Mouse (Mus musculus): ENCODE data around the gene 2410131K14Rik.

Gene 2410131K14Rik

DNA sequence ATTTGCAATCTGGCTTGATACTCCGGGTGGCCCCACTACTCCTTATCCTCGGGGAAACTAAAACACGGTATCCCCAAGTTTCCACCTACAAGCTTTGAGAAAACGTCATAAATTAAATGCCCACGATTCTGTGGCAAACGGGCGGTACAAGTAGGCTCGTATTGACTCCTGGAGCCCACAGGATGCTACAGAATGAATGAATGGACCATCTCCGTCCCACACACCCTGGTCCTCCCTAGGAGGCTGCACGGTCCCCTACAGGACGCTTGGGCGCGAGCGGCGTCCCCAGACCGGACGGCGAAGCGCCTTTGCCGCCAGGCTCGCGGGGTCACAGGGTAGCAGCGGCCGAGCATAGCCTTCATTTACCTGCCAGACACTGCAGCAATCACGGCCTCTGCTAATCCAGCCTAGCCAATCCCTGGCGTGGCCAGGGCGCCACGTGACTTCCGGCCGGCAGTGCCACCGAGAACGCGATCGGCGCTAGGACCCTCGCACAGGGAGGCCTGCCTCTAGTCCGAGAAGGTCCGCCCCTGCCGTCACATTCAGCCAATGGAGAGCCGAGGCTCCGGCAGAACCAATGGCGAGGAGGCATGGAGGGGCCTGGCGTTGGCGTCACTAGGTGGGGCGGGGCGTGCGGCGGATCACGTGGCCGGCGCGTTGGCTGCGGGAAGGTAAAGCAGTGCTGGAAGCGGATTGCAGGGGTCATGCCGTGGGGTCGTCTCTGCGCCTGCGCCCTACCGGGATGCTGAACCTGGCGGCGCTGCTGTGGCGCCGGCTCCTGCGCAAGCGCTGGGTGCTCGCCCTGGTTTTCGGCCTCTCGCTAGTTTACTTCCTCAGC lies at the start of gene 2410131K14Rik, which contains the start of gene Rnft2:
Gene 2410131K14Rik, plus strand, starts transcription at position 622 of the 838 bp plus-strand sequence.
Gene Rnft2, minus strand, starts transcription at position 511 of the 838 bp plus-strand sequence.
- peak; percentile 98 to 99 for DNase-seq (ENCODE audit: low spot score in 2 of 2)

DNA sequence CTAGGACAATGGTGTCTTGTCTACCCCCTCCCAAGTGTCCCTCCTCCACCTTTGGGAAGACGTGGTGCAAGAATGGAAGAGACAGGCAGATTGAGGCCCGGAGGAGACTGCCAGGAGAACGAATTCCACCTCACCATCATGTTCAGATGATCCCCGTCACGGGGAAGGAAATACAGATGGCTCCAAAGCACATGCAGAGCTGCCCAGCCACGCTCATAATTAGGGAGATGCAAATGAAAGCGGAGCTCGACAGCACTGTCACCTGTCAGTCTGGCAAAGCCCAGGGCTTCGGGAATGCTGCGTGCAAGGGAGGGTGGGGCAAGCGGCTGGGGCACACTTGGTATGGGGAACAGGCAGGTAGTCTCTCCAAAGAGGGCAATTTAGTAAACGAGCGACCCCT lies 47.6 kb upstream of the 2410131K14Rik start:
- no peak for DNase-seq (ENCODE audit: low spot score in 2 of 2)

DNA sequence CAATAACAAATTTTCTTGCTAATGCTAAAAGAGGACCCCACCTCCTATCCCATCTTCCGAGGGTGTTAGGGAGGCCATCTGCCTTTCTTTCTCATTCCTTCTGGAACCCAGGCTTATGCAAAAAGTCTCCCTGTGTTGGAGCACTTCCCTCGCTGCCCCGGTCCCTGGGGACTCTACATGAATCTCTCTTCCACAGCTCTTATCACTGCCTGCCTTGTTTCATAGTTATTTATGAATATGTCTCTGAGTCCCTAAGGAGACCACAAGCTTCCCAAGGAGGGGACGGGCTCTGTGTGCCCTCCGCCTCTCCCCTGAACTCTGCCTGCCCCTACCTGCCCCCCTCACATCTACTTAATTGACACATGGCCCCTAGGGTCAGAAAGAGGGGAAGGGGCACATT lies 45.4 kb upstream of the 2410131K14Rik start:
- DNase-seq (ENCODE audit: low spot score in 2 of 2) = no peak

- no peak for DNase-seq (ENCODE audit: low spot score in 2 of 2)
Observed at GRCm38 (mm10) chr5:118204675-118205440, 40.2 kb upstream of the 2410131K14Rik start.

DNA sequence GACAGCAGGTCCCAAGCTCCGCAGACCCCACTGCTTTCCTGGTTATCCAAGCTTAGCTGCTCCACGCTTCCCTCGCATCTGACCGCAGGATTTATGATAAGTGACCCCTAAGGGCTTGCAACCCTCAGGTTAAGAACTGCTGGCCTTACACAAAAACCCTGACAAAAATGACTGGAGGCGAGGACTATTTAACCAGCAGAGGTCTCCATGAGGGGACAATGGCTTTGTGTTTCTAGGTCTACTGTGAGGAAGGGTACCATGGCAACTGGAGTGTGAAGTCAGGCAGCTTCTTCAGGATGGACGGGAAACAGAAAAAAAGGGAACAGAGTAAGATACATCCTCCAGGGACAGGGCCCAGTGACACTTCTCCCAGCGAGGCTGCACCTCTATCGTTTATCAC lies 39.2 kb upstream of the 2410131K14Rik start:
- no peak for DNase-seq (ENCODE audit: low spot score in 2 of 2)

- no peak for DNase-seq (ENCODE audit: low spot score in 2 of 2)
Observed at GRCm38 (mm10) chr5:118214012-118214411, 31.0 kb upstream of the 2410131K14Rik start.

DNA sequence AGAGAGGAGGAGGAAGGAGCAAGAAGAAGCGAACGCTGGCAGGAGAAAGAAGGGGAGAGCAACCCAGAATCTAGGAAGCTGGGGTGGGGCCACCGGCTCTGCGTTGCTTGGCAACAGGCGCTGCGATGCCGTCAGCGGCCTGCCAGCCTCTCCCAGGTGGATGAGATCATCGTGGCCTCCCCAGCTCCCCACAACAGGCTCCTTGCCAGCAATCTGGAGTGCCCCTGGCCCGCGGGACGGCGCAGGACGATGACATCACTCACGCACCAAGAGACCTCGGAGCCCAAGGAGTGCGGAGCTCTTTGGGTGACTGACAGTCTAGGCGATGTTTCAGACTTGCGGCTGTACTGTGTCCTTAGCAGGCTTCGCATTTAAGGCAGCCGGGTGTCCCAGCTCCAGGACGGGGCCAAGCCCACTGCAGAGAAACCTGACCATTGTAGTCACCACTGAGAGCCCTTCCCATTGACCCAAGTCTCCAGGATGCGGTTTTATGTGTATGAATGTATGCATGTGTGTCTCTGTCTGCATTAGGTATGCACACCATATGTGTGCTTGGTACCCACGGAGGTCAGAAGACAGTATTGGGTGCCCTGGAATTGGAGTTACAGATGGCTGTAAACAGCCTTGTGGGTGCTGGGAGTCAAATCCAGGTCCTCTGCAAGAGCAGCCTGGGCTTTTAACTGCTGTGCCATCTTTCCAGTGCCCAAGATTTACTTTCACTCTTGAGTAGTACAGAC lies 30.4 kb upstream of the 2410131K14Rik start:
- peak; percentile 48 to 79 for DNase-seq (ENCODE audit: low spot score in 2 of 2)

DNA sequence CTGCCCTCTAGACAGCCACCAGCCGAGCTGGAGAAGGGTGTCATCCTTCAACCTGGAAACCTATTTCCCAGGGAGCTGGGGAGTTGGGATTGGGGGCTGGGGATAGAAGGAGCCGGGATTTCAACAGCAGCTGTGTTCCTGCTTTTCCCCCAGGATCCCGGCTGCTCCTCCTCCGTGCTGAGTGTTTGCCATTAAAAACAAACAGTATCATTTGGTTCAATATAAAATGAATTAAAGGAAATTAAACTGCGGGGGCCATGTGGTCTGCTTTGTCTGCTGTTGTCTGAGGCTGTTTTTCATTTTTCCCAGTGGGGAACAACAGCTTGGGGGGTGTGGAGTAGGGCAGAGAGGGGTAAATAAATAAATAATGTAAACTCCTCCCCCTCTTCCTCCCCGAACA lies 27.6 kb upstream of the 2410131K14Rik start:
- DNase-seq (ENCODE audit: low spot score in 2 of 2) = no peak

- DNase-seq (ENCODE audit: low spot score in 2 of 2) = no peak
Observed at GRCm38 (mm10) chr5:118223142-118223757, 21.8 kb upstream of the 2410131K14Rik start.

GRCm38 (mm10) chr5:118230071-118230611 lies 14.9 kb upstream of the 2410131K14Rik start:
- no peak for DNase-seq (ENCODE audit: low spot score in 2 of 2)

DNA sequence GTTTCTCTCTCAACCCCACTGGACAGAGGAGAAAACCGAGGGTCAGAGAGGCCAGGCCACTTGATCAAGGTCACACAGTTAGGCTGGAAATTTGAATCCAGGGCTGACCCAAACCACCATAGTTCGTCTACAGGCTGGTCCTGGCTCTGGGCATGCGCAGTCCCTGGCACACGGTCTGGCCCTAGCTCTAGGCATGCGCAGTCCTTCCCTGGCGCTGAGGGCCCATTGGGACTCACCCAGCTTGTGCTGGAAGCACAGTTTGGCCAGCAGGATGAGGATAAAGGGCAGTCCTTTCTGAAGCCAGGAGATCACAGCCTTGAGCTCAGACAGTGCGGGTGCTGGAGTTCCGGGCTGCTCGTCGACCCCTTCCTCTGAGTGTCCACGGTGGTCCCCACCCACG lies 8.1 kb upstream of the 2410131K14Rik start:
- DNase-seq (ENCODE audit: low spot score in 2 of 2) = no peak

- no peak for DNase-seq (ENCODE audit: low spot score in 2 of 2)
Observed at GRCm38 (mm10) chr5:118239671-118240070, 5.4 kb upstream of the 2410131K14Rik start.

GRCm38 (mm10) chr5:118245606-118246308 lies 730 bp downstream of the 2410131K14Rik start:
- DNase-seq (ENCODE audit: low spot score in 2 of 2) = no peak

DNA sequence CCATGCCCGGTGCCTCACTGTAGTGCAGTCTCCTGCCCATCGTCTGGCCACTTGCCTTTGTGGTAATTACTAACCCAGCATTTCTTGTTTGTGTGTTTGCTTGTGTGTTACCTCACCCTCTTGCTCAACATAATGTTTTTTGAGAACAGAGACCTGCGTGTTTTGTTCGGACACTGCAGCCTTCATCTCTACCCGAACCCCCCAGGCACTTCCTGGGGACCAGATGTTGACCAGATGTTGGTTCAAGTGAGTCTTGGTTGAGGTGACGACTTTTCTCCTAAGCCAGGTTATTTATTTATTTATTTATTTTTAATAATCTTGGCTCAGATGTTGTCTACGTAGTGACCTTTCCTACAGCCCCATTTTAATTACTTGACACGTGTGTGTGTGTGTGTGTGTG lies 2.4 kb downstream of the 2410131K14Rik start:
- DNase-seq (ENCODE audit: low spot score in 2 of 2) = no peak

GRCm38 (mm10) chr5:118250987-118251386 lies 6.0 kb downstream of the 2410131K14Rik start:
- DNase-seq (ENCODE audit: low spot score in 2 of 2) = no peak

DNA sequence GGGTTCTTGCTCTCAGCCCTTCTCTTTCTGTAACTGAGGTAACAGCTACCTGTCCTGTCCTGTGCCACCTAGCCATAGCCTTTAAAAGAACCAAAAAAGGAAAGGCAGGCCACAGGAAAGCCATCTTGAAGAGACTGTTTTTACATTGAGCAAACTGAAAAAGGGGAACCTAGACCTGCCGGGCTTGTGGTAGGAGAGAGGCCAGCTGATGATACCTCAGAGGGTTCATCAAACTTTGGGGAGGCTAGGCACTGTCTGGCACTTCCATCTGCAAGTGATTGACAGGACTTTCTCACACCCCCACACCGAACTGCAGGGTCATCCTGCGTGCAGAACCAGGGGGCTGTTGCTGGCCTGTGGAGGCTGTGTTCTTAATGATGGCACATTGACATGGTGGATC lies 8.5 kb downstream of the 2410131K14Rik start:
- no peak for DNase-seq (ENCODE audit: low spot score in 2 of 2)

- no peak for DNase-seq (ENCODE audit: low spot score in 2 of 2)
Observed at GRCm38 (mm10) chr5:118256981-118257380, 12.0 kb downstream of the 2410131K14Rik start.

GRCm38 (mm10) chr5:118259152-118259551 lies 14.1 kb downstream of the 2410131K14Rik start:
- peak in 1 of 2 experiments; percentile 55 for DNase-seq (ENCODE audit: low spot score in 2 of 2)

DNA sequence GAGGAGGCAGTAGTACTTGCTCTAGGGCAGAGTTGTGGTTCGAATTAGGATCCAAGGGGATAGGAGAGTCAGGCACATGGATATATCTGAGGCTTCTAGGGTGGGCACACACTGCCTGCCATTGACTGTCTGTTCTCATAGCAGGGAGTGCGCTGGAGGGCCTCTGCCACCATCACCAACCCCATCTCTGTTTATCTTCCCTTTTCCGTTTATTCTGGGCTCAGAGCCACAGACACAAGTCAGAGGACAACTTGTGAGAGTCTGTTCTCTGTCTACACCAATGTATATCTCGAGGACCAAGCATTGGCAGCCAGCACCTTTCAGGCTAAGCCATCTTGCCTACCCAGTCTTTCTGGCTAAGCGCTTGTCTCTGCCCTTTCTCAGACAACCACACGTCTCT lies 14.6 kb downstream of the 2410131K14Rik start:
- no peak for DNase-seq (ENCODE audit: low spot score in 2 of 2)

DNA sequence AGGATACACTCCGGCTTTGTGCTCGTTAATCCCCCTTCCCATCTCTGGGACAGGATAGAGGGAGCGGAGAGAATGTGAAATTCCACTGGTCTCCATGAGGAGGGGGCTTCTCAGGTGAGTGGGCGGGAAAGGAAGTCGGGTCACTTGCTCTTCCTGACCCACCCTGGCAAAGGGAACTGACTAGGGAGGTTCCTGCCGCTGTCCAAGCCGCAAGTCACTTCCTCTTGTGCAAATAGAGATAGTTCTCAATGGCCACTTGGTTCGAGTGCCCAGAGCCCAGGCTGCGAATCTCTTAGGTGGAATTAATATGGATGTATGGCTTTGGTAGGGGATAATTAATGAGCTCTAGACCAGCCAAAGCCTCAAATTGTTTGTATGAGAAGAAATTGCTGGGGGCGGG lies 15.0 kb downstream of the 2410131K14Rik start:
- DNase-seq (ENCODE audit: low spot score in 2 of 2) = no peak

DNA sequence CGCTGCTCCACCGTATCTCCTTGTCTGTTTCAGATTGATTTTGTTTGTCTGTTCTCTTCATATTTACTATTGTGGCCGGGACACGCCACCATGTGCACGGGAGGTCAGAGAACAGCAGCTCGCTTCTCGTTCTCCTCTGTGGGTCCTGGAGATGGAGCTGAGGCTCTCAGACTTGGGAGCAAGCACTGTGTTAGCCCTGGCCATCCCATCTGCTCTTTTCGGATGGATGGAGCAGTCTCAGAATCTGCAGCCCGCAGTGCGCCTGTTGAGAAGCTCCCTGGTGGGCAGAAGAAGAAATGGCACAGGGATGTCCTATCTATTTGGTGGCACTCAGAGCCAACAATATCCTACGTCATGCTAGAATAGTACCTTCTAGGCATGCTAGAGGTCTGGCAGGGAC lies 15.6 kb downstream of the 2410131K14Rik start:
- DNase-seq (ENCODE audit: low spot score in 2 of 2) = no peak
